Mouse (Mus musculus): ENCODE measurements at regions not wholly inside any gene's neighbourhood (a gene's known extent, or its start where the extent isn't known, plus 50 kb on each side); places are given as distances from the start of the nearest gene placed in this dataset.

GRCm38 (mm10) chr11:64647938-64648337 lies 211.5 kb upstream of the F930015N05Rik start:
- TF ChIP-seq POLR2A (IDR thresholded peaks at IDR 0.05; ENCODE audit: borderline replicate concordance, low read depth, low read length) (no peak), CTCF (IDR thresholded peaks at IDR 0.05; ENCODE audit: low read depth, low read length) (no peak)

Data from bone marrow macrophage, adult 2 months (primary cell).